Mouse (Mus musculus): ENCODE results near the gene Ptprq. TPM values are rescaled to one million over a fixed set of nuclear protein-coding genes. Genes with fewer than 3 reads are reported as not detected.

Ptprq gene
- polyA plus RNA-seq (2012; rRNA removed) (under 0.01 and 0.02 TPM in 2 replicates), polyA plus RNA-seq (2014; fragmentation: Nextera tagmentation; extraction: Ambion mirVana) (0.03 TPM in 1 of 2 replicates, not detected in the other)

- 76% methylated on average over 1 of the region's 1 CpGs for WGBS (ENCODE audit: insufficient replicate concordance)
- ATAC-seq (ENCODE audit: insufficient read depth) = no peak
- Histone ChIP-seq H3K4me2 (ENCODE audit: low read depth) (no peak within 1 kb of the TSS), H3K9me3 (ENCODE audit: control insufficient read depth, low read length) (no peaks in the 10 kb centered on the region), H3K4me3 (ENCODE audit: insufficient read depth in 1 of 2, low read depth in 2 of 2, low read length in 2 of 2) (no peak within 1 kb of the TSS), H3K9ac (replicated peaks) (no peak within 1 kb of the TSS), H3K27me3 (ENCODE audit: control insufficient read depth, insufficient read depth, low read length) (no peaks in the 10 kb centered on the region), H3K4me1 (replicated peaks; ENCODE audit: control insufficient read depth in 2 of 2, insufficient read depth in 2 of 2, low read length in 1 of 2) (no peaks in the 10 kb centered on the region), H3K36me3 (replicated peaks; ENCODE audit: control insufficient read depth, insufficient read depth, low read depth) (no peaks in the 10 kb centered on the region), H3K27ac (no peak within 1 kb of the TSS)
- no peak for DNase-seq (ENCODE audit: low read depth in 3 of 3, low spot score in 3 of 3)
- no peak for TF ChIP-seq CTCF (IDR thresholded peaks at IDR 0.05; ENCODE audit: low read depth)
- TF ChIP-seq EP300 (IDR thresholded peaks at IDR 0.05; ENCODE audit: low read depth) = no peak
Measured at GRCm38 (mm10) chr10:107719806-107720205, at the start of gene Ptprq. Gene Ptprq (minus strand): TSS chr10:107720051.

GRCm38 (mm10) chr10:107759624-107760023 lies 39.8 kb upstream of the Ptprq start:
- H3K4me3 ChIP-seq (ENCODE audit: insufficient read depth in 1 of 2, low read depth in 2 of 2, low read length in 2 of 2) = no peak overlapping the region
- H3K9ac ChIP-seq (replicated peaks) = no peak overlapping the region
- no peaks in the 10 kb centered on the region for H3K4me1 ChIP-seq (replicated peaks; ENCODE audit: control insufficient read depth in 2 of 2, insufficient read depth in 2 of 2, low read length in 1 of 2)
- ATAC-seq (ENCODE audit: insufficient read depth) (no peak), DNase-seq (ENCODE audit: low read depth in 3 of 3, low spot score in 3 of 3) (no peak)
- no peaks in the 10 kb centered on the region for H3K36me3 ChIP-seq (replicated peaks; ENCODE audit: control insufficient read depth, insufficient read depth, low read depth)
- TF ChIP-seq CTCF (IDR thresholded peaks at IDR 0.05; ENCODE audit: low read depth) = no peak
- TF ChIP-seq EP300 (IDR thresholded peaks at IDR 0.05; ENCODE audit: low read depth) = no peak
- H3K9me3 ChIP-seq (ENCODE audit: control insufficient read depth, low read length) = no peaks in the 10 kb centered on the region
- no peak overlapping the region for H3K27ac ChIP-seq
- H3K4me2 ChIP-seq (ENCODE audit: low read depth) = no peak overlapping the region
- 56% methylated on average over 1 of the region's 1 CpGs for WGBS (ENCODE audit: insufficient replicate concordance)
- no peaks in the 10 kb centered on the region for H3K27me3 ChIP-seq (ENCODE audit: control insufficient read depth, insufficient read depth, low read length)

DNA sequence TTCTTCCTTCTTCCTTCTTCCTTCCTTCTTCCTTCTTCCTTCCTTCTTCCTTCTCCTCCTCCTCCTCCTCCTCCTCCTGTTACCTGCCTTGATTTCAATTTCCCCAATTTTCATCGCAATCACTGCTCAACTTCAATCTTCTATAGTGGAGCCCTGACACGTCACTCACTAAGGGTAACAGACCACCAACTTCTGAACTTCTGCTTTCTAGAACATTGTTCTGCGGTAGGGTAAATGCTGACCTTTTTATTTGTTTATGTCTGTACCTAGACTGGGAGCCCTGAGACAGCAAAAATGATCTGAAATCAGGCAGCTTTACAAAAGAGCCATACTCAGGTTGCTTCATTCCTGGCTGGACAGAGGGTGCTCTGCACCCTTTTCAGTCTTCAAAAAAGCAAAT lies 33.6 kb upstream of the Ptprq start:
- Histone ChIP-seq H3K4me1 (replicated peaks; ENCODE audit: control insufficient read depth in 2 of 2, insufficient read depth in 2 of 2, low read length in 1 of 2) (no peaks in the 10 kb centered on the region), H3K4me3 (ENCODE audit: insufficient read depth in 1 of 2, low read depth in 2 of 2, low read length in 2 of 2) (no peak overlapping the region), H3K27ac (no peak overlapping the region), H3K9ac (replicated peaks) (no peak overlapping the region), H3K9me3 (ENCODE audit: control insufficient read depth, low read length) (no peaks in the 10 kb centered on the region), H3K27me3 (ENCODE audit: control insufficient read depth, insufficient read depth, low read length) (no peaks in the 10 kb centered on the region), H3K4me2 (ENCODE audit: low read depth) (no peak overlapping the region), H3K36me3 (replicated peaks; ENCODE audit: control insufficient read depth, insufficient read depth, low read depth) (no peaks in the 10 kb centered on the region)
- 37% methylated on average over 3 of the region's 3 CpGs for WGBS (ENCODE audit: insufficient replicate concordance)
- no peak for TF ChIP-seq EP300 (IDR thresholded peaks at IDR 0.05; ENCODE audit: low read depth)
- no peak for TF ChIP-seq CTCF (IDR thresholded peaks at IDR 0.05; ENCODE audit: low read depth)
- DNase-seq (ENCODE audit: low read depth in 3 of 3, low spot score in 3 of 3) = no peak
- ATAC-seq (ENCODE audit: insufficient read depth) = no peak

- H3K9ac ChIP-seq (replicated peaks) = no peak overlapping the region
- H3K4me3 ChIP-seq (ENCODE audit: insufficient read depth in 1 of 2, low read depth in 2 of 2, low read length in 2 of 2) = no peak overlapping the region
Measured at GRCm38 (mm10) chr10:107752351-107753143, 32.7 kb upstream of the Ptprq start.

DNA sequence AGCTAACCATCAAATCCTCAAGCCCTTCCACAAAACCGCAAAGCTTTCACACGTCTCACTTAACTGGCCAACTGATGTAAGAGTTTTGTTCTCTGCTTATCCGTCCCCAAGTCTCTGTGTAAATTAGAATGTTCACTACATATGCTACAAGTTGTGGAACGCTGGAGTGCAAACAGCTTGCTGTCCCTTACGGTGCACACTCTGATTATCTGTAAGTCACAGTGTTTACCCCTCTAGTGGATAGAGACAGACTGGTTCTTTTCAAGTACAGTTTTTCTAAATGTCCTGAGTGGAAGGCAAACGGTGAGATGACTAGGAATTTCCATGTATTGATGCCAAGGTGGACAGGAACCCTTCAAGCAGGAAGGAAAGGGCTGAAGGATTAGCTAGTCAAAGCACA lies 32.1 kb upstream of the Ptprq start:
- no peak overlapping the region for H3K27ac ChIP-seq
- DNase-seq (ENCODE audit: low read depth in 3 of 3, low spot score in 3 of 3) = no peak
- 25% methylated on average over 6 of the region's 6 CpGs for WGBS (ENCODE audit: insufficient replicate concordance)
- H3K27me3 ChIP-seq (ENCODE audit: control insufficient read depth, insufficient read depth, low read length) = no peaks in the 10 kb centered on the region
- H3K9ac ChIP-seq (replicated peaks) = no peak overlapping the region
- H3K4me2 ChIP-seq (ENCODE audit: low read depth) = no peak overlapping the region
- no peaks in the 10 kb centered on the region for H3K4me1 ChIP-seq (replicated peaks; ENCODE audit: control insufficient read depth in 2 of 2, insufficient read depth in 2 of 2, low read length in 1 of 2)
- no peak for ATAC-seq (ENCODE audit: insufficient read depth)
- no peaks in the 10 kb centered on the region for H3K9me3 ChIP-seq (ENCODE audit: control insufficient read depth, low read length)
- no peak for TF ChIP-seq EP300 (IDR thresholded peaks at IDR 0.05; ENCODE audit: low read depth)
- TF ChIP-seq CTCF (IDR thresholded peaks at IDR 0.05; ENCODE audit: low read depth) = no peak
- no peaks in the 10 kb centered on the region for H3K36me3 ChIP-seq (replicated peaks; ENCODE audit: control insufficient read depth, insufficient read depth, low read depth)
- H3K4me3 ChIP-seq (ENCODE audit: insufficient read depth in 1 of 2, low read depth in 2 of 2, low read length in 2 of 2) = no peak overlapping the region

More at GRCm38 (mm10) chr10:107752351-107753143, 32.7 kb upstream of the Ptprq start:
- Histone ChIP-seq H3K27me3 (ENCODE audit: control insufficient read depth, insufficient read depth, low read length) (no peaks in the 10 kb centered on the region), H3K27ac (no peak overlapping the region), H3K9me3 (ENCODE audit: control insufficient read depth, low read length) (no peaks in the 10 kb centered on the region), H3K4me1 (replicated peaks; ENCODE audit: control insufficient read depth in 2 of 2, insufficient read depth in 2 of 2, low read length in 1 of 2) (no peaks in the 10 kb centered on the region), H3K36me3 (replicated peaks; ENCODE audit: control insufficient read depth, insufficient read depth, low read depth) (no peaks in the 10 kb centered on the region), H3K4me2 (ENCODE audit: low read depth) (no peak overlapping the region)
- 32% methylated on average over 15 of the region's 15 CpGs for WGBS (ENCODE audit: insufficient replicate concordance)
- no peak for DNase-seq (ENCODE audit: low read depth in 3 of 3, low spot score in 3 of 3)
- no peak for ATAC-seq (ENCODE audit: insufficient read depth)
- TF ChIP-seq EP300 (IDR thresholded peaks at IDR 0.05; ENCODE audit: low read depth) (no peak), CTCF (IDR thresholded peaks at IDR 0.05; ENCODE audit: low read depth) (no peak)
